26 mouse cellular contexts compared by ENCODE assay signal in the genomic region with DNA sequence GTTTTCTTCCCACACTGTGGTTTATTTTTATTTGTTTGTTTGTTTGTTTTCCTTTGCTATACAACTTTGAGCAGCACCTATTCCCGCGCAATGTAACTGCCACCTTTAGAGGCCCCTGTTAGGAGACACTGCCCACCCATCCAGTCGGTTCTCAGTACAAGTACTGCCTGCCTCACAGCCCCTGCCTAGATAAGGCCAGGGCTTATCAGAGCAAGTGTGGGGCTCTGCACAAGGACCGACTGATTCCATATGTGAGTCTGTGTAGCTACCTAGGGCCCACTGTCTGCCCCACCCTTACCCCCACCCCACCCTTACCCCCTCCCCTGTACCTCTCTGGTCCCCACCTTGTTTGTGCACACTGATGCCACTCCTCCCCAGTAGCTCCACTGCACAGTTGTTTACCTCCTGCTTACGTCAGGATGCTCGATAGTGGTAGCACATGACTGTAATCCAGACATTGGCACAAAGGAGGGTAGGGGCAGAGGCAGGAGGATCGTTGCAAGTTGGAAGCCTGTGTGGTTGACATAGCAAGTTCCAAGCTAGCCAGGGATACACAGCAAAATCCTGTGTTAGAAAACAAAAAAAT. TPM values are rescaled to one million over a fixed set of nuclear protein-coding genes. Genes with fewer than 3 reads are reported as not detected.
DNase-seq lines count a peak whose midpoint lies in the region; ATAC-seq and TF ChIP-seq lines count a peak whose summit lies in the region.
"Had no signal": no experiment of that assay in that cellular context is flagged by ENCODE, and none has a peak within 500 bp of the region (broad histone marks: within the 10 kb centered on the region; RNA-seq: fewer than 3 reads in every experiment).

No protein-coding gene starts in this region.

- intact Hi-C loops in heart, postnatal 14 days (cut with DNase I) = loop anchor here (2.0 kb wide), 1 partner anchor 132 kb away; no protein-coding TSS in a partner anchor

- TF ChIP-seq EP300 in stomach, postnatal 0 days (optimal IDR thresholded peaks at IDR 0.05) = no peak

- no peak overlapping the region for H3K4me2 ChIP-seq in stomach, embryonic 14.5 days (replicated peaks; ENCODE audit: low read depth, low read length)
- no peak overlapping the region for H3K4me2 ChIP-seq in stomach, postnatal 0 days (replicated peaks; ENCODE audit: low read depth)
- peak overlapping the region; percentile 44 for H3K4me2 ChIP-seq in liver, embryonic 15.5 days
- no peak overlapping the region for H3K4me2 ChIP-seq in hindbrain, embryonic 12.5 days (replicated peaks)
- H3K4me2 ChIP-seq: embryonic facial prominence, embryonic 12.5 days; hindbrain, embryonic 13.5 days; limb, embryonic 15.5 days; midbrain, embryonic 13.5 days had no signal

- H3K4me3 ChIP-seq in heart, embryonic 10.5 days = peak overlapping the region; percentile 12; the same call in 1 of the 2 replicates
- H3K4me3 ChIP-seq in stomach, embryonic 14.5 days (ENCODE audit: low read depth, low read length) = no peak overlapping the region
- H3K4me3 ChIP-seq in stomach, postnatal 0 days (ENCODE audit: low read depth, low read length) = no peak overlapping the region
- H3K4me3 ChIP-seq in liver, embryonic 15.5 days (replicated peaks) = no peak overlapping the region
- H3K4me3 ChIP-seq in hindbrain, embryonic 12.5 days = no peak overlapping the region
- H3K4me3 ChIP-seq: embryonic facial prominence, embryonic 12.5 days; hindbrain, embryonic 13.5 days; limb, embryonic 15.5 days; midbrain, embryonic 13.5 days had no signal

- H3K27me3 ChIP-seq in heart, embryonic 10.5 days (ENCODE audit: insufficient read depth, poor library complexity, severe bottlenecking) = no peaks in the 10 kb centered on the region
- H3K27me3 ChIP-seq in stomach, embryonic 14.5 days (ENCODE audit: control insufficient read depth, insufficient read depth, low read length) = no peaks in the 10 kb centered on the region
- H3K27me3 ChIP-seq in stomach, postnatal 0 days (ENCODE audit: control insufficient read depth, insufficient read depth, low read length) = no peaks in the 10 kb centered on the region
- no peaks in the 10 kb centered on the region for H3K27me3 ChIP-seq in liver, embryonic 15.5 days
- H3K27me3 ChIP-seq in hindbrain, embryonic 12.5 days = no peaks in the 10 kb centered on the region
- H3K27me3 ChIP-seq: embryonic facial prominence, embryonic 12.5 days; hindbrain, embryonic 13.5 days; limb, embryonic 15.5 days; midbrain, embryonic 13.5 days had no signal

- H3K4me1 ChIP-seq in heart, embryonic 10.5 days = peaks cover 23% of the 10 kb centered on the region
- no peaks in the 10 kb centered on the region for H3K4me1 ChIP-seq in stomach, embryonic 14.5 days (ENCODE audit: control insufficient read depth, insufficient read depth, low read length)
- no peaks in the 10 kb centered on the region for H3K4me1 ChIP-seq in stomach, postnatal 0 days (replicated peaks; ENCODE audit: control insufficient read depth, insufficient read depth)
- peaks cover 32% of the 10 kb centered on the region for H3K4me1 ChIP-seq in liver, embryonic 15.5 days (replicated peaks)
- no peaks in the 10 kb centered on the region for H3K4me1 ChIP-seq in hindbrain, embryonic 12.5 days
- H3K4me1 ChIP-seq: embryonic facial prominence, embryonic 12.5 days; hindbrain, embryonic 13.5 days; limb, embryonic 15.5 days; midbrain, embryonic 13.5 days had no signal

- WGBS in heart, embryonic 10.5 days = 33% methylated on average over 7 of the region's 7 CpGs
- 63% methylated on average over 7 of the region's 7 CpGs for WGBS in stomach, embryonic 14.5 days
- WGBS in stomach, postnatal 0 days = 63% methylated on average over 7 of the region's 7 CpGs
- 19% methylated on average over 7 of the region's 7 CpGs for WGBS in liver, embryonic 15.5 days (ENCODE audit: insufficient replicate concordance)
- 95% methylated on average over 7 of the region's 7 CpGs for WGBS in hindbrain, embryonic 12.5 days

- ATAC-seq in stomach, embryonic 14.5 days (ENCODE audit: insufficient number of reproducible peaks, insufficient read depth, low FRiP score, low read depth) = peak; percentile 58; the same call in 1 of the 2 replicates
- ATAC-seq in stomach, postnatal 0 days (ENCODE audit: low FRiP score, low TSS enrichment) = no peak
- peak; percentile 95 for ATAC-seq in liver, embryonic 15.5 days (ENCODE audit: insufficient read depth)
- ATAC-seq in hindbrain, embryonic 12.5 days (ENCODE audit: low FRiP score) = no peak
- ATAC-seq: activated CD4-positive, CD25-positive, alpha-beta regulatory T cell, adult 4 months; CD4-positive, CD25-positive, alpha-beta regulatory T cell, adult 4 months; forebrain, embryonic 16.5 days; lung, postnatal 0 days; midbrain, embryonic 13.5 days had no signal

- no peak for TF ChIP-seq CTCF in stomach, postnatal 0 days (IDR thresholded peaks at IDR 0.05; ENCODE audit: low read depth)

- peak overlapping the region; percentile 78 for H3K27ac ChIP-seq in heart, embryonic 10.5 days
- no peak overlapping the region for H3K27ac ChIP-seq in stomach, embryonic 14.5 days (ENCODE audit: low read length)
- no peak overlapping the region for H3K27ac ChIP-seq in stomach, postnatal 0 days (replicated peaks)
- peak overlapping the region; percentile 79 for H3K27ac ChIP-seq in liver, embryonic 15.5 days (replicated peaks)
- H3K27ac ChIP-seq in hindbrain, embryonic 12.5 days = no peak overlapping the region
- H3K27ac ChIP-seq: embryonic facial prominence, embryonic 12.5 days; hindbrain, embryonic 13.5 days; limb, embryonic 15.5 days; midbrain, embryonic 13.5 days had no signal

- no peaks in the 10 kb centered on the region for H3K9me3 ChIP-seq in heart, embryonic 10.5 days
- H3K9me3 ChIP-seq in stomach, embryonic 14.5 days (ENCODE audit: control insufficient read depth, low read depth, low read length) = no peaks in the 10 kb centered on the region
- no peaks in the 10 kb centered on the region for H3K9me3 ChIP-seq in stomach, postnatal 0 days (ENCODE audit: control insufficient read depth, low read length)
- no peaks in the 10 kb centered on the region for H3K9me3 ChIP-seq in liver, embryonic 15.5 days (replicated peaks)
- no peaks in the 10 kb centered on the region for H3K9me3 ChIP-seq in hindbrain, embryonic 12.5 days (replicated peaks)
- H3K9me3 ChIP-seq: embryonic facial prominence, embryonic 12.5 days; hindbrain, embryonic 13.5 days; limb, embryonic 15.5 days; midbrain, embryonic 13.5 days had no signal

- no peak overlapping the region for H3K9ac ChIP-seq in stomach, embryonic 14.5 days (replicated peaks; ENCODE audit: low read depth, low read length)
- no peak overlapping the region for H3K9ac ChIP-seq in stomach, postnatal 0 days (ENCODE audit: low read length)
- H3K9ac ChIP-seq in liver, embryonic 15.5 days = no peak overlapping the region
- H3K9ac ChIP-seq in hindbrain, embryonic 12.5 days = no peak overlapping the region
- H3K9ac ChIP-seq: embryonic facial prominence, embryonic 12.5 days; hindbrain, embryonic 13.5 days; limb, embryonic 15.5 days; midbrain, embryonic 13.5 days had no signal

- peak; percentile 89 for DNase-seq in heart, embryonic 10.5 days (ENCODE audit: low spot score)
- DNase-seq in heart, postnatal 14 days = no peak
- no peak for DNase-seq in stomach, postnatal 0 days (ENCODE audit: low spot score)
- peak; percentile 41 for DNase-seq in yolk sac, embryonic 10.5 days (ENCODE audit: low spot score)
- DNase-seq in gastrocnemius, postnatal 25 days = no peak
- DNase-seq: adrenal gland, postnatal 10 days; cerebellum, adult 9-11 months; heart, adult 11 months; kidney, adult 18-20 months; kidney, postnatal 10 days; spleen, adult 18-20 months had no signal

- peaks cover 63% of the 10 kb centered on the region for H3K36me3 ChIP-seq in heart, embryonic 10.5 days
- peaks cover 17% of the 10 kb centered on the region for H3K36me3 ChIP-seq in stomach, embryonic 14.5 days (ENCODE audit: control insufficient read depth, insufficient read depth, low read length)
- H3K36me3 ChIP-seq in stomach, postnatal 0 days (ENCODE audit: control insufficient read depth, insufficient read depth, low read length) = peaks cover 18% of the 10 kb centered on the region
- H3K36me3 ChIP-seq in liver, embryonic 15.5 days (replicated peaks) = peaks cover 28% of the 10 kb centered on the region
- peaks cover 37% of the 10 kb centered on the region for H3K36me3 ChIP-seq in hindbrain, embryonic 12.5 days

RNA-seq across cellular contexts. Expression of a gene that starts 18.1 kb away (rescaled TPM):
- 140 and 220 TPM in 2 replicates for polyA plus RNA-seq in heart, embryonic 10.5 days (2016; fragmentation: Nextera tagmentation; extraction: Ambion mirVana)
- total RNA-seq in heart, postnatal 14 days (2021) = 100 to 1,000 TPM; 688 to 716 TPM
- 98.4 and 103 TPM in 2 replicates for polyA plus RNA-seq in stomach, embryonic 14.5 days (2014; fragmentation: Nextera tagmentation; extraction: Ambion mirVana)
- 87.1 and 92.5 TPM in 2 replicates for polyA plus RNA-seq in stomach, postnatal 0 days (2015; fragmentation: Nextera tagmentation; extraction: Ambion mirVana)
- polyA plus RNA-seq in liver, embryonic 15.5 days (2015; fragmentation: Nextera tagmentation; extraction: Ambion mirVana) = 20.2 and 23.1 TPM in 2 replicates
- 100 to 1,000 TPM; 510 to 555 TPM for total RNA-seq in gastrocnemius, postnatal 25 days (2021)
- polyA plus RNA-seq in hindbrain, embryonic 12.5 days (2016; fragmentation: Nextera tagmentation; extraction: Ambion mirVana) = 81.7 and 94.6 TPM in 2 replicates

RNA-seq across cellular contexts. Expression of a gene that starts 27.7 kb away (rescaled TPM):
- 162 and 176 TPM in 2 replicates for polyA plus RNA-seq in heart, embryonic 10.5 days (2016; fragmentation: Nextera tagmentation; extraction: Ambion mirVana)
- total RNA-seq in heart, postnatal 14 days (2021) = 10 to 100 TPM; 85.3 to 93.6 TPM
- 194 and 206 TPM in 2 replicates for polyA plus RNA-seq in stomach, embryonic 14.5 days (2014; fragmentation: Nextera tagmentation; extraction: Ambion mirVana)
- polyA plus RNA-seq in stomach, postnatal 0 days (2015; fragmentation: Nextera tagmentation; extraction: Ambion mirVana) = 135 and 140 TPM in 2 replicates
- 91.3 and 95.5 TPM in 2 replicates for polyA plus RNA-seq in liver, embryonic 15.5 days (2015; fragmentation: Nextera tagmentation; extraction: Ambion mirVana)
- total RNA-seq in gastrocnemius, postnatal 25 days (2021) = 10 to 100 TPM; 57.3 to 63.7 TPM
- 149 and 151 TPM in 2 replicates for polyA plus RNA-seq in hindbrain, embryonic 12.5 days (2016; fragmentation: Nextera tagmentation; extraction: Ambion mirVana)

RNA-seq across cellular contexts. Expression of a gene that starts 34.7 kb away (rescaled TPM):
- polyA plus RNA-seq in heart, embryonic 10.5 days (2016; fragmentation: Nextera tagmentation; extraction: Ambion mirVana) = not detected in 2 replicates
- total RNA-seq in heart, postnatal 14 days (2021) = not detected
- polyA plus RNA-seq in stomach, embryonic 14.5 days (2014; fragmentation: Nextera tagmentation; extraction: Ambion mirVana) = not detected in 2 replicates
- not detected in 2 replicates for polyA plus RNA-seq in stomach, postnatal 0 days (2015; fragmentation: Nextera tagmentation; extraction: Ambion mirVana)
- not detected in 2 replicates for polyA plus RNA-seq in liver, embryonic 15.5 days (2015; fragmentation: Nextera tagmentation; extraction: Ambion mirVana)
- total RNA-seq in gastrocnemius, postnatal 25 days (2021) = not detected
- polyA plus RNA-seq in hindbrain, embryonic 12.5 days (2016; fragmentation: Nextera tagmentation; extraction: Ambion mirVana) = not detected in 2 replicates
- total RNA-seq: adrenal gland, postnatal 10 days; layer of hippocampus, adult 18-20 months; layer of hippocampus, postnatal 25 days; left cerebral cortex, postnatal 36 days had no signal
- polyA plus RNA-seq: CD4-positive, CD25-positive, alpha-beta regulatory T cell, adult 4 months; embryonic facial prominence, embryonic 12.5 days; forebrain, embryonic 16.5 days; hindbrain, embryonic 13.5 days; limb, embryonic 15.5 days; lung, postnatal 0 days; midbrain, embryonic 13.5 days; neural tube, embryonic 14.5 days had no signal

RNA-seq across cellular contexts. Expression of a gene that starts 44.3 kb away (rescaled TPM):
- 36.3 and 55.4 TPM in 2 replicates for polyA plus RNA-seq in heart, embryonic 10.5 days (2016; fragmentation: Nextera tagmentation; extraction: Ambion mirVana)
- total RNA-seq in heart, postnatal 14 days (2021) = 10 to 100 TPM; 10.5 TPM
- 36.4 and 37.0 TPM in 2 replicates for polyA plus RNA-seq in stomach, embryonic 14.5 days (2014; fragmentation: Nextera tagmentation; extraction: Ambion mirVana)
- polyA plus RNA-seq in stomach, postnatal 0 days (2015; fragmentation: Nextera tagmentation; extraction: Ambion mirVana) = 28.8 and 31.1 TPM in 2 replicates
- polyA plus RNA-seq in liver, embryonic 15.5 days (2015; fragmentation: Nextera tagmentation; extraction: Ambion mirVana) = 84.1 and 86.5 TPM in 2 replicates
- total RNA-seq in gastrocnemius, postnatal 25 days (2021) = 10 to 100 TPM; 11.6 to 12.3 TPM
- polyA plus RNA-seq in hindbrain, embryonic 12.5 days (2016; fragmentation: Nextera tagmentation; extraction: Ambion mirVana) = 35.3 and 36.4 TPM in 2 replicates

Comparison
In these comparisons a context has a peak if more than half of its experiments do, and no peak if none do; other contexts are left out.
1. DNase-seq: peak in heart, embryonic 10.5 days (single experiment) and yolk sac, embryonic 10.5 days (single experiment); none in heart, postnatal 14 days (0 of 2), stomach, postnatal 0 days (single experiment) and gastrocnemius, postnatal 25 days (single experiment).
2. ATAC-seq: peak in stomach, embryonic 14.5 days (single experiment) and liver, embryonic 15.5 days (single experiment); none in stomach, postnatal 0 days (single experiment) and hindbrain, embryonic 12.5 days (single experiment).
3. H3K27ac ChIP-seq: peak in heart, embryonic 10.5 days (single experiment) and liver, embryonic 15.5 days (single experiment); none in stomach, embryonic 14.5 days (single experiment), stomach, postnatal 0 days (single experiment) and hindbrain, embryonic 12.5 days (single experiment).